Mouse (Mus musculus): ENCODE data around the gene Tapbp.
"Not testable (repeated sequence)": the region's sequence is repeated elsewhere in the genome, so short reads cannot be mapped to it uniquely, and the experiment has no call there.

Tapbp gene

DNA sequence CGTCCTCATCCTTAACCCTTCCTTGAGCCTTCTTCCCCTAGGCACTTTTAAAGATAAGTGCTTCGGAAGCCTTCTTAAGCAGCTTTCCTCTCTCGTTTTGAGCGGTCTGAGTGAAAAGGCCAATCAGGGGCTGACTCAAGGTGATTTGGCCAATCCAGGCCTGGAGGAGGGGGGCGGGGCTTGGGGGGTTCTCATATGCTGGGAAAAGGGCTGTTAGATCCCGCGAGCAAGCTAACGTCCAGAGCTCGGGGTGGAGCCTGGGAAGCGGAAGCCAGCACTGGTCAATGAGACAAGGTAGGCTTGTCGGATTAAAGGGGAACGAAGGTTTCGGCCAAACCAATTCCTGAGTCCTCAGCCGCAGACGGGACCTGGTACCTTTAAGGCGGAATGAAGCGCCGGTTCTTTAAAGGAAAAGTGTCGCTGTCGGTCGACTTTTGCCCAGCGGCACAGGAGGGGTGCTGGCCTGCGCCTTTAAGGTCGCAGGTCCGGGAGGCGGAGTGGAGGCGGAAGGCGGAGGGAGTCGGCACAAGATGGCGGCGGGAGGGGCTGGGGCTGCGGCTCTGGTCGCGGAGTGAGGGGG is at the start of gene Tapbp, which contains the start of gene Zbtb22:
TSS of gene Tapbp (plus strand) at position 229 of the 580 bp plus-strand sequence.
TSS of gene Zbtb22 (plus strand) at position 234 of the 580 bp plus-strand sequence.
- DNase-seq (ENCODE audit: low read depth, low spot score) = peak; percentile 96

DNA sequence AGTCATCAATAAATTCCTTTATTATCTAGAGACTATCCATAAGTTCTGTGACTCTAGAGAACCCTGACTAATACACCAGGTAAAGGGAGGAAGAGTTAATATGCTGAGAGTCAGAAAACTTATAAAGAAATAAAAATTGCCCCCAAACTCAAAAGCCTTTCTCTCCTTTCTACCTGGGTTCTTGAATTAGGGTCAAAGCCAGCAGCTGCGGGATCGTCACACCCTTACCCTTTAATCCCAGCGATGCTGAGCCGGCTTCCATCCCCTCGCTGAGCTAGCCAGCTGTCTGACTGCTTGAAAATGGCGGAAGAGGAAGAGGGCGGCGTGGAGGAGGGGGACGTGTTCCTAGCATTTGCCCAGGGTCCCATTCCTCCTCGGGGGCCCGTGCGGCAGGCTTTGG is 42.2 kb upstream of the Tapbp start, which contains the start of gene Gm7029:
TSS of gene Gm7029 (plus strand) at position 301 of the 400 bp plus-strand sequence.
- DNase-seq (ENCODE audit: low read depth, low spot score) = not testable (repeated sequence)

DNA sequence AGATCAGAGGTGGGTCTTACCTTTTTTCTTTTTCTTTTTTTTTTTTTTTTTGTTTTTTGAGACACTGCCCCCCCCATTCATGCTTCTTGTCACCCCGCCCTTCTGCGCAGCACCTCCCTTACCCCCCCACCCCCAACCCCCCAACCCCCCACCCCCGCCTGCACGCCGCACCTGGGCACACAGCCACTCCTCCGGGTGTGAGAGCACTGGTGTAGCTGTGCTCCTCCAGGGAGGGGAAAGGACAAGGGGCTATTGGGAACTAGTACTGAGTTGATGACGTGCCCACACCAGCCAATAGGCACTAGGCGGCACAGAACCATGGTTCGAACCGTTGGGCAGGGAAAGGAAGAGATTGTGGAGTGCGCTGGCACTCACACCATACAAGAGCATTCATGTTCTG is 41.3 kb upstream of the Tapbp start:
- DNase-seq (ENCODE audit: low read depth, low spot score) = no peak

DNA sequence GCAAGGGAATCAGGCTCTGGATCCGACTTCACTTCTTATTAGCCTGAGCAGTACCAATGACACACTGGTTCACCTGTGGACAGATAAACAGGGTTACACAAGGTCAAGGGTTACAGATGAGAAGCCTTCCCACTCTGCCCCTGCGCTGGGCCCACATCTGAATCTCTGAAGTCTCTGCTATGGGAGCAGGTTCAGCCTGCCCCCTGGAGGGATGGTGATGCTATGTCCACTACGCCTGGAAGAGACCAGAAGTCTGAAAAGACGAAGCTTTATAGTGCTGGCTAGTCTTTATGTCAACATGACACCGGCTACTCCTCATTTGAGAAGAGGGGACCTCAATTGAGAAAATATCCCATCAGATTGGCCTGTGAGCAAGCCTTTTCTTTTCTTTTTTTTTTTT is 39.9 kb upstream of the Tapbp start:
- DNase-seq (ENCODE audit: low read depth, low spot score) = peak; percentile 34

DNA sequence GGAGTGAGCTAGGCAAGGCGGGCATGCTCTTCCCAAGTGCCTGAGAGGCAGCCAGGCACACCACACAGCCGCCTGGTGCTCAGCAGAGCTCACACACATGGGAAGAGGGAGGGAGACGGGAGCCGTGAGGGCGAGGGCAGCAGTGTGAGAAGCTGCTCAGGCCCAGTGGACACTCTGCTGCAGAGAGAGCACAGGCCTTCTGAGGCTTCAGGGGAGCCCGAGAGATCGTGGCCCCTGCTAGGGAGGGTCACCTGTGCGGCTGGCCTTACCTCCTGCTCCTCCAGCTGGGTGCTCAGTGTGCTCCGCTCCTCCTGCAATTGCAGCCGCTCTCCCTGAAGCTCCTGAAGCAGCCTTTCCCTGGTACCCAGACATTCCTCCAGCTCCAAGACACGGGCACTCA is 31.4 kb upstream of the Tapbp start:
- not testable (repeated sequence) for DNase-seq (ENCODE audit: low read depth, low spot score)

DNA sequence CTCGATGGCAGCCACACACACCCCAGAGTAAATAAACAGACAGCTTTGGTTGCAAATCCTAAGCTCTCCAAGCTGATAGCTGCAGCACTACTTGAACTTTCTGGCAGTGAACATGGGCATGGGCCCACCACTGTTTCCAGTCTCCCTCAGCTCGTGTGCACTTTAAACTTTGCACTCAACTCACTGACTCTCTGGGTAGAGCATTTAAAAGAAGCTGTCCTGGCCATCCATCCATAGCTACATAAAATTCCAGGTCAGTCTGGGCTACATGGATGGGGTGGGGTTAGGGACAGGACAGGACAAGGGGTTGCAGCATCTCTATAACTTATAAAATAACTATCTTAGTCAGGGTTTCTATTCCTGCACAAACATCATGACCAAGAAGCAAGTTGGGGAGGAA is 27.9 kb upstream of the Tapbp start:
- DNase-seq (ENCODE audit: low read depth, low spot score) = not testable (repeated sequence)

DNA sequence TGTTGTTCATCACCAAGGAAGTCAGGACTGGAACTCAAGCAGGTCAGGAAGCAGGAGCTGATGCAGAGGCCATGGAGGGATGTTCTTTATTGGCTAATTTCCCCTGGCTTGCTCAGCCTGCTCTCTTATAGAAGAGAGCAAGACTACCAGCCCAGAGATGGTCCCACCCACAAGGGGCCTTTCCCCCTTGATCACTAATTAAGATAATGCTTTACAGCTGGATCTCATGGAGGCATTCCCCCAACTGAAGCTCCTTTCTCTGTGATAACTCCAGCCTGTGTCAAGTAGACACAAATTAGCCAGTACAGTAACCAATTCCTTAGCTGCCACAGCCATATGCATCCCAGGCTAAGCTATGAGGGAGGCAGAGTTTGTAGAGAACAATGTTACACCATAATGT is 27.5 kb upstream of the Tapbp start:
- DNase-seq (ENCODE audit: low read depth, low spot score) = not testable (repeated sequence)

DNA sequence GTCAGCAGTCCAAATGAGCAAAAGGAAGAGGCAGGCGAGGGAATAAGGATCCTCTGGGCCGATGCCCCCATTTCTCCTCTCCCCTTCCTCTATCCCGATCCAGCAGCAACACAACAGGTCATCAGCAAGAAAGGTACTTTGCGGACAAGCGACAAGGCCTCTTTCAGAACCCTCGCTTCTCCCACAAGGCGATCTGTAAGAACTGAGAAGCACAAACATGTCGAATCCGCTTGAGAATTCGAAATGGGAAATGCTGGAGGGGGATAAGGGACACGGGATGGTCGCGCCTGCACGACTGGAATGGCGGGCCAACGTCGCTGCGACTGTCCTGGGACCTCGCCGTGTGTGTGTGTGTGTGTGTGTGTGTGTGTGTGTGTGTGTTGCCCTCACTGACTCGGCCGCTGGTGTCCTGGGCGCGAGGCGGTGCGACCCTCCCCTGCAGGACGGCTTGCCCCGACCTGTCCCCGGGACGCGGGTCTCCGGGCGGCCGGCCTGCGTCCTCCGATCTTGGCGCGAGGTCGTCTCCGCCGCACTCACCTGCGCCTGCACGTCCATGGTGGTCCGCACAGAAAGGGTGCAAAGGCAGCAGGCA is 25.7 kb upstream of the Tapbp start:
- not testable (repeated sequence) for DNase-seq (ENCODE audit: low read depth, low spot score)

DNA sequence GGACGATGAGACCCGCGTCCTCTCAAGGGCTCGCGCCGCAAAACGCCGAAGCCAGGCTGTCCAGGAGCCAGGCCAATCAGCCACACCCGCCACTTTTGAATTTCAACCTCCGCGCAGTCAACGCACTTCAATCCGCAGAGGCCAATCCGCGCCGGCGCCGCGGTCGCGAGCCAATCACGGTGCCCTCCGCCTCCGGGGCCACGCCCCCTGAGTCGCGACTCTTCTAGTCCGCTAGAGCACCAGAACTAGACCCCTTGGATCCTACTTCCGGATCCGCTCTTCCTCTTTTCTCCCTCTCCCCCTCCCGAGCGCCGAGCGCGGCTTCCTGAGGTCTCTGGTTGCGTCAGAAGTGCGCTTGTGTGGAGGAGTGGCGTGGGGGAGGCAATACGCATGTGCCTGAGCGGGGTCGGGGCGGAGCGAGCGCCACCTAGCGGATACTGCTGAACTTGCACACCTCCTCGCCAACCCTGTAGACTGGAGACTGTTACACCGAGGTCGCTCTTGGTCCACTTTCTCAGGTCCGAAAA is 25.1 kb upstream of the Tapbp start, which contains the start of gene Kifc1:
TSS of gene Kifc1 (minus strand) at position 129 of the 527 bp plus-strand sequence.
- peak; percentile 99 for DNase-seq (ENCODE audit: low read depth, low spot score)

DNA sequence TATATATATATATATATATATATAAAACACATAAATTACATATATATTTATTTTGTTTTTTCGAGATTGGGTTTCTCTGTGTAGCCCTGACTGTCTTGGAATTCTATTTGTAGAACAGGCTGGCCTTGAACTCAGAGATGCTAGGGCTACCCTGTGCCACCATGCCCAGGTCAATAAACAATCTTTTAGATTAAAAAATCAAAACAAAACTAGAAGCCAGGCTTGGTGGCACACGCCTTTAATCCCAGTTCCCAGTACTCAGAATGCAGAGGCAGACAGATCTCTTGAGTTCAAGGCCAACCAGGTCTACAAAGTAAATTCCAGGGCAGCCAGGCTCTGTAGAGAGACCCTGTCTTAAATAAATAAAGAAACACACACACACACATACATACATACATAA is 24.3 kb upstream of the Tapbp start:
- no peak for DNase-seq (ENCODE audit: low read depth, low spot score)

DNA sequence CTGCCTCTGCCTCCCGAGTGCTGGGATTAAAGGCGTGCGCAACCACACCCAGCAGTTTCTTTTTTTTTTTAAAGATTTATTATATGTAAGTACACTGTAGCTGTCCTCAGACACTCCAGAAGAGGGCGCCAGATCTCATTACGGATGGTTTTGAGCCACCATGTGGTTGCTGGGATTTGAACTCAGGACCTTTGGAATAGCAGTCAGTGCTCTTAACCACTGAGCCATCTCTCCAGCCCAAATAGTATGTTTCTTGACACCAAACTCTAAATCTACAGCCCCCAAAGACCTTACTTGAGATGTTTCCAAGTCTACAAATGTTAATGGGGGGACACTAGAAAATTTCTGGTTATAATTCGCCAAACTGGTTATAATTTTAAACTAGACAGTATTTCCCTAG is 23.8 kb upstream of the Tapbp start:
- DNase-seq (ENCODE audit: low read depth, low spot score) = not testable (repeated sequence)

DNA sequence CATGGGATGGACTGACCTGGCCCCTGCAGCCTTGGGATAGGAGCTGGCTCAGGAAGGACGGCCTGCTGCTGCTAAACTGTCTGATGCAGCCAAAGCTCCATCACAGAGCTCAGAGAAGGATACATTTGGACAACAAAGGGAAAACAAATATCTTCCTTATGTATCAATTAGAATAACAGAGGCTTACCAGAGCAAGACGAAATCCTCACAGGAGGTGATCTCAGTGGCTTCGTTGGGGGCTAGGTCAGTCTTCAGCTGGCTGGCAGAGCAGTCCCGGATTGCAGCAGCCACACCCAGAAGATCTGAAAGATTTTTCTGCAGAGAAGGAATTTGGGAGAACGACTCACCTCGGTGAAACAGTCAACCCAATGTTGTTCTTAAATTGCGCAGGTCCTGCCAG is 23.3 kb upstream of the Tapbp start:
- DNase-seq (ENCODE audit: low read depth, low spot score) = no peak

DNA sequence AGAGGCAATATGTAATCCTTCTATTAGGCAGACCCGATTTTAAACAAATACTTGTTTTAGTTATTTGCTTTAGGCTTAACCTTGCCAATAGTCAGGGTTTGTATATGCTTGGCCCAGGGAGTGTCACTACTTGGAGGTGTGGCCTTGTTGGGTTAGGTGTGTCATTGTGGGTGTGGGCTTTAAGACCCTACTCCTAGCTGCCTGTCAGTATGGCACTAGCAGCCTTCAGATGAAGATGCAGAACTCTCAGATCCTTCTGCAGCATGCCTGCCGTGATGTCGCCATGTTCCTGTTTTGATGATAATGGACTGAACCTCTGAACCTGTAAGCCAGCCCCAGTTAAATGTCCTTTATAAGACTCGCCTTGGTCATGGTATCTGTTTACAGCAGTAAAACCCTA is 22.7 kb upstream of the Tapbp start:
- DNase-seq (ENCODE audit: low read depth, low spot score) = not testable (repeated sequence)

DNA sequence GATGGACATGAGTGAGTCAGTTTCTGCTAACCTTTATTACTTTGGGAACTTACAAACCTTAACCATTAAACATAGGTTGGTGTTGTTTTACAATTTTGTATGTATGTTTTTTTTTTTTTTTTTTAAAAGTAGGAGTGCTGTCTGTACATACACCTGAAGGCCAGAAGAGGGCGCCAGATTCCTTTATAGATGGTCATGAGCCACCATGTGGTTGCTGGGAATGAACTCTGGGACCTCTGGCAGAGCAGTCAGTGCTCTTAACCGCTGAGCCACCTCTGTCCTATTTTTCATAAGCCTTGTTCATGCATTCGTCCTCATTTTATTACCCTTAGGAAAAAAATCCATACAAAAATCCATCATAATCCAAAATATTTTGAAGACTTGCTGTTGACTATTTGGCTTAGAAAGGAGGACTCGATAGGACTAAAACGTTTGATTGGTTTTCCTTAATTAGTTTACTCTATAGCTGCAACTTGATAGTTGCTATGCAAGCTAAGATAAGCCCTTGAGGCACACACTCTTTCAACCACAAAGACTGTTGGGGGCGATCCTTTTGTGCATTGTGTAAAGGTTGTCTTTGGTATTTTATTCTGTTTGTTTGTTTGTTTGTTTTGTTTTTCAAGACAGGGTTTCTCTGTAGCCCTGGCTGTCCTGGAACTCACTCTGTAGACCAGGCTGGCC is 18.4 kb upstream of the Tapbp start:
- DNase-seq (ENCODE audit: low read depth, low spot score) = peak; percentile 92

DNA sequence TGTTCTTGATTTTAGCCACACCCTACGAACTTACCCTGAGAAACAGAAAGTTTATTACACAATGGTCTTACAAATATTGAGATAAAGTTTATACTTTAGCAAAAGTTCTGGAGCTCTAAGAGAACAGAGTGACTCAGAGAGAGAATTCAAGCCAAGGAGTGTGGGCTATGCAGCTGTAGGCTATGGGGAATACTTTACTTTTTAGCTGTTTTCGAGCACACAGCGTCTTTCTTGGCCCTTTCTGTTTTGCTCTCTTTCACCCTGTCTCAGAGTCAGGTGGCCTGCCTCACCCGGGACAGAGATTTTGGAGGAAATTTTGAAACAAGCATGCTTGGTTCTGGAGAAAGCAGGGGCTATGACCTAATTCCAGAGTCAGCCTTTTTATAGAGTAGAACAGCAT is 17.5 kb upstream of the Tapbp start:
- not testable (repeated sequence) for DNase-seq (ENCODE audit: low read depth, low spot score)

DNA sequence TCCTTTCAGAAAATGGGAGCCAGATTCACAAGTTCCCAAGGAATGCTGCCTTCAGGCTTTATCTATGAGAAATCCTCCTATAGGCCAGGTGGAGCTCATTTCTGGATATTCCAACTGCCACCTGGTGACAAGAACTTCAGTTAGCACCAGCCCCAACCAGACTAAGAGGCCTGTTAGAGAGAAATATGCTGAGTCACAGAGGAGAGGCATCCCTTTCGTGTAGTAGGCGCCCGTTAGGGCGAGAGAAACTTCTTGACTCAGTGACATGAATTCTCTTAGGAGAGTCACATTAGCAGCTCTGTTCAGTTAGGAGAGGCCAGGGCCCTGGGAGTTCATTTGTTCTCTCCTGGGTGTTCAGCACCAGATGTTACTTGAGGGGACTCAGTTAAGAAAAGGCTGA is 16.1 kb upstream of the Tapbp start:
- DNase-seq (ENCODE audit: low read depth, low spot score) = no peak

DNA sequence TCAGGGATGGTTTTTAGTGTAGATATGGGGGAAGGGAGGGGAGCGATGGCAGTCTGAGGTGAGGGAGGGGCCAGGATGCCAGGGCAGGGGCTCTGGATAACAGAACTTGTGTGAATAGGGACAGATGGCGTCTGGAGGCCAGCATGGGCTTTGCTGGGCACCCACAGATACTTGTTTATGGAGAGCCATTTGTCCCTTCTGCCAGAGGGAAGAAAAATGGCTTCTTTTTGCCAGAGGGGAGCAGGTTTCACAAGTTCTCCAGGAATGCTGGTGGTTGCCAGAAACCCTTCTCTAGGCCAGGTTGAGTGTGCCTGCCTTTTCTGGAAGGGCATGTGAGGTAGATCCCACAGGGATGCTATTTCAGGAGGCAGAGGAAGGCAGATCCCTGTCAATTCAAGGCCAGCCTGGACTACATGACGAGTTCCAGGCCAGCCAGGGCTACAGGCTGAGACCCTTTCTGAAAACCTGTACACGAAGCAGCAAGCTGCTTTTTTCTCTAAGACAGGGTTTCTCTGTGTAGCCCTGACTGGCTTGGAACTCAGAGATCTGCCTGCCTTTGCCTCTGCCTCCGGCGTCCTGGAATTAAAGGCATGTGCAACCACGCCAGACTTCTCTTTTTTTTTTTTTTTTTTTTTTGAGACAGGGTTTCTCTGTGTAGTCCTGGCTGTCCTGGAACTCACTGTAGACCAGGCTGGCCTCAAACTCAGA is 15.3 kb upstream of the Tapbp start:
- no peak for DNase-seq (ENCODE audit: low read depth, low spot score)

DNA sequence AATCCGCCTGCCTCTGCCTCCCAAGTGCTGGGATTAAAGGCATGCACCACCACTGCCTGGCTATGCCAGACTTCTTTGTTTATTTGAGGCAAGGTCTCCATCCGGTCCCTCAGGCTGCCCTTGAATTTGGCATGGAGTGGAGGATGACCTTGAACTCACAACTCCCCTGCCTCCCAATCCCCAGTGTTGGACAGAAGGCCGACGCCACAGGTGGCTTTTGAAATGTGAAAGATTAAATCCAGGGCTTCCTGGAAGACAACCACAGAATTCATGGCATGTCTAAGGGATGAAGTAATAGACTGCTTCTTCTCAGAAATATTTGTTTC is 14.7 kb upstream of the Tapbp start:
- no peak for DNase-seq (ENCODE audit: low read depth, low spot score)

DNA sequence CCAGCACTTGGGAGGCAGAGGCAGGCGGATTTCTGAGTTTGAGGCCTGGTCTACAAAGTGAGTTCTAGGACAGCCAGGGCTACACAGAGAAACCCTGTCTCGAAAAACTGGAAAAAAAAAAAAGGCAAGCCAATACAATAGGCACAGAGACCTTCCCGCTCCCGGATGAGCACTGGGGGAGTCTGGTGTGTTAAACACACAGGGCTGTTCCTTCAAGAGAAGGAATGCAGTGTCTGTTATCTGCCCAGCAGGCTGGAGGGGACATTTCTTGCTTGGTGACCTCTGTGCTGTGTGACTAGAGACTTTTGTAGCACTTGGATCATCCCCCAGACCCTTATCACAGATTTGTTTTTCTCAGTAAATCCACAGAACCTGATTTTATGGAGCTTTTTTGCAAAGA is 14.0 kb upstream of the Tapbp start:
- no peak for DNase-seq (ENCODE audit: low read depth, low spot score)

DNA sequence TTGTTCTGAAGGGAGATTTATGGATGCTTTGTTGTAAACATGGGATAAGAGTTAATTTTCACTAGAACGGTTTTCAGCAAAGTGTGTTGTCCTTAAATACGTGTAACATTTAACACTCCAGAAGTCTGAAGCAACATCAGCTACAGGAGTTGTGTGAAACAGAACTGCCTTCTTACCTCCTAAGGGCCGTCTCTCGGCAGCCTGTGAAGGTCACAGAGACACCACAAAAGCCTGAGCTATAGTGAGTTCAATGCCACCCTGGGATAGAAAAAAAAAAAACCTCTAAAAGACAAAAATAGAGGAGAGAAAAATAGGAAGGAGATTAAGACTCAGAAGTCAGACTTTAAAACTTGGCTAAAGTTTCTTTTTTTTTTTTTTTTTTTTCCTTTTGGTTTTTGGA is 13.6 kb upstream of the Tapbp start:
- no peak for DNase-seq (ENCODE audit: low read depth, low spot score)

DNA sequence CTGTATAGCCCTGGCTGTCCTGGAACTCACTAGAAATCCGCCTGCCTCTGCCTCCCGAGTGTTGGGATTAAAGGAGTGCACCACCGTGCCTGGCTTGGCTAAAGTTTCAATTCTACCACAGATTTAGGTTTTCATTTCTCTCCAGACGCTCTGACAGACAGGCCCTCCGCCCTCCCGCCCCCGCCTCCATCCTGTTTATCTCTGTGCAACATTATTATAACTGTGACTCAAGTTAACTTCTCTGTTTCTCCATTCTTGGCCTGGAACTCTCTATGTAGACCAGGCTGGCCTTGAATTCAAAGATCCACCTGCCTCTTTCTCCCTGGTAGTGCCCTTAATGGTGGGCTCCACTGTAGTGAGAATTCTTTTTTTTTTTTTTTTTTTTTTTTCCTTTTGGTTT is 13.2 kb upstream of the Tapbp start:
- DNase-seq (ENCODE audit: low read depth, low spot score) = peak; percentile 72

All from CD4-positive, CD25-positive, alpha-beta regulatory T cell, adult 2 months (primary cell).